Mouse (Mus musculus) lung, postnatal 0 days (tissue): Measurements from ENCODE around the gene Rgs10.

Source experiments
- CTCF ChIP-seq: IDR thresholded peaks from 2 replicates; pipeline ENCODE4 v1.5.1; 2016; ENCODE audit warnings: antibody characterized with exemption, mild to moderate bottlenecking
- EP300 ChIP-seq: IDR thresholded peaks from 2 replicates; pipeline ENCODE4 v1.6.1; 2016; ENCODE audit warnings: antibody characterized with exemption, mild to moderate bottlenecking, control low read depth

GRCm38 (mm10) chr7:128350316-128350715 lies 68.2 kb downstream of the Rgs10 start:
- TF ChIP-seq CTCF (no peak), EP300 (no peak)
